Comparison of ENCODE assay signal across 9 mouse cellular contexts in the genomic region with DNA sequence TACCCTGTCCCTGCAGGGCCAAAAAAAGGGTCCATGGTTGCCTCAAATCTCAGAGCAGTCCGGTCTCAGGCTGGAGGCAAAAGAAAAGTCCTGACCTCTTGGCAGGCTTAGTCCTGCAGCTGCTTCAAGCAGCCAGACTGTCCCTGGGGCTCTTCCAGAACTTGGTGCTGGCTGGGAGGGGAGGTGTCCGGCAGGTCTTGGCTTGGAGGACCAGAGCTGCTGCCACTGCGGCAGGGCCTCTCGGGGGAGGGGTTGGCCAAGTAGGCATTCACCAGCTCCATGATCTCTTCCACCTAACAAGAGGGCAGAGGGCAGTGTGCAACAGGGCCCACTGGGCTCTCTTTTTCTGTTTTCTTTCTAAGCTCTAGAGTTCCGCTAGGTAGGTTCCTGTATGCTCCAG. TPM values are rescaled to one million over a fixed set of nuclear protein-coding genes. Genes with fewer than 3 reads are reported as not detected.
DNase-seq lines count a peak whose midpoint lies in the region; TF ChIP-seq lines count a peak whose summit lies in the region.
"Had no signal": no experiment of that assay in that cellular context is flagged by ENCODE, and none has a peak within 500 bp of the region (broad histone marks: within the 10 kb centered on the region; RNA-seq: fewer than 3 reads in every experiment).

No protein-coding gene starts in this region.

- 30% methylated on average over 5 of the region's 5 CpGs for WGBS in liver, adult 2 months

- H3K27me3 ChIP-seq in liver, adult 2 months (ENCODE audit: control insufficient read depth, insufficient read depth, low read length) = no peaks in the 10 kb centered on the region

- H3K9ac ChIP-seq in liver, adult 2 months (ENCODE audit: low read depth, low read length) = no peak overlapping the region
- H3K9ac ChIP-seq: embryonic facial prominence, embryonic 13.5 days had no signal

- intact Hi-C loops in heart, postnatal 10 days (cut with DNase I) = no loop called here

- no peak for TF ChIP-seq CTCF in liver, adult 2 months (IDR thresholded peaks at IDR 0.05; ENCODE audit: low read depth, low read length)

- H3K36me3 ChIP-seq in liver, adult 2 months (ENCODE audit: control insufficient read depth, insufficient read depth, low read length) = peaks cover 29% of the 10 kb centered on the region

- H3K79me2 ChIP-seq in liver, adult 2 months (ENCODE audit: control insufficient read depth, insufficient read depth, low read length) = no peaks in the 10 kb centered on the region

- no peaks in the 10 kb centered on the region; the same call in 1 of the 2 replicates for H3K4me1 ChIP-seq in liver, adult 2 months (ENCODE audit: control insufficient read depth, insufficient read depth, low read length)

- DNase-seq in liver, adult 2 months (ENCODE audit: extremely low read depth, low read depth, low spot score) = peak; percentile 83
- DNase-seq in liver = no peak
- peak; percentile 33 to 40 for DNase-seq in cerebellum, postnatal 14 days
- DNase-seq in heart, postnatal 10 days = peak; percentile 83 to 85
- DNase-seq in skeletal muscle tissue, adult 2 months (ENCODE audit: low read depth, low spot score) = peak; percentile 93
- DNase-seq in layer of hippocampus, adult 8-10 months (ENCODE audit: low spot score in 2 of 2) = no peak
- no peak for DNase-seq in left cerebral cortex, adult 8-10 months (ENCODE audit: low spot score in 2 of 2)

- H3K4me3 ChIP-seq in liver, adult 2 months (ENCODE audit: insufficient read depth, low read depth, low read length) = no peak overlapping the region

- no peak for TF ChIP-seq POLR2A in liver, adult 2 months (IDR thresholded peaks at IDR 0.05; ENCODE audit: extremely low read depth, insufficient read depth, low read length)

- no peak overlapping the region for H3K27ac ChIP-seq in liver, adult 2 months (replicated peaks; ENCODE audit: insufficient read depth, low read depth, low read length)
- H3K27ac ChIP-seq: embryonic facial prominence, embryonic 13.5 days; hindbrain, embryonic 10.5 days had no signal

RNA-seq across cellular contexts. Expression of a gene that starts 7.1 kb away (rescaled TPM):
- total RNA-seq in liver, adult 2 months (2014; rRNA removed) = not detected in 2 replicates
- polyA plus RNA-seq in liver, adult 2 months (2012; rRNA removed) = 0.10 and 0.17 TPM in 2 replicates
- 1 to 10 TPM; 3.4 to 3.5 TPM for total RNA-seq in heart, postnatal 10 days (2021)
- 10 to 100 TPM; 32.9 to 43.5 (median 38.2) TPM for total RNA-seq in layer of hippocampus, adult 8-10 months (2022)
- total RNA-seq in left cerebral cortex, adult 8-10 months (2022) = 10 to 100 TPM; 53.1 to 58.8 (median 56.7) TPM

RNA-seq across cellular contexts. Expression of a gene that starts 7.6 kb away (rescaled TPM):
- total RNA-seq in liver, adult 2 months (2014; rRNA removed) = 0.40 and 0.46 TPM in 2 replicates
- polyA plus RNA-seq in liver, adult 2 months (2012; rRNA removed) = 0.87 and 0.88 TPM in 2 replicates
- 1 to 10 TPM; 1.8 to 2.1 TPM for total RNA-seq in heart, postnatal 10 days (2021)
- 100 to 1,000 TPM; 157 to 185 (median 168) TPM for total RNA-seq in layer of hippocampus, adult 8-10 months (2022)
- 100 to 1,000 TPM; 173 to 184 (median 176) TPM for total RNA-seq in left cerebral cortex, adult 8-10 months (2022)

RNA-seq across cellular contexts. Expression of a gene that starts 8.4 kb away (rescaled TPM):
- 3.9 and 4.0 TPM in 2 replicates for total RNA-seq in liver, adult 2 months (2014; rRNA removed)
- polyA plus RNA-seq in liver, adult 2 months (2012; rRNA removed) = 10.5 and 11.5 TPM in 2 replicates
- 10 to 100 TPM; 23.6 to 28.3 TPM for total RNA-seq in heart, postnatal 10 days (2021)
- total RNA-seq in layer of hippocampus, adult 8-10 months (2022) = 10 to 100 TPM; 13.6 to 16.9 (median 15.6) TPM
- total RNA-seq in left cerebral cortex, adult 8-10 months (2022) = 10 to 100 TPM; 13.5 to 15.9 (median 15.3) TPM

RNA-seq across cellular contexts. Expression of a gene that starts 12.5 kb away (rescaled TPM):
- total RNA-seq in liver, adult 2 months (2014; rRNA removed) = 0.13 TPM in 1 of 2 replicates, not detected in the other
- polyA plus RNA-seq in liver, adult 2 months (2012; rRNA removed) = 0.05 and 0.13 TPM in 2 replicates
- total RNA-seq in heart, postnatal 10 days (2021) = under 1 TPM; 0.14 to 0.20 TPM
- under 1 TPM; 0.31 to 0.50 (median 0.35) TPM for total RNA-seq in layer of hippocampus, adult 8-10 months (2022)
- total RNA-seq in left cerebral cortex, adult 8-10 months (2022) = under 1 TPM in 2 of 4 experiments, not detected in 2; 0.18 to 0.34 TPM

RNA-seq across cellular contexts. Expression of a gene that starts 43.0 kb away (rescaled TPM):
- 7.6 and 9.2 TPM in 2 replicates for total RNA-seq in liver, adult 2 months (2014; rRNA removed)
- 11.9 and 17.6 TPM in 2 replicates for polyA plus RNA-seq in liver, adult 2 months (2012; rRNA removed)
- total RNA-seq in heart, postnatal 10 days (2021) = 10 to 100 TPM; 27.0 to 31.1 TPM
- 10 to 100 TPM; 39.8 to 43.9 (median 43.3) TPM for total RNA-seq in layer of hippocampus, adult 8-10 months (2022)
- 10 to 100 TPM; 47.1 to 49.2 (median 47.9) TPM for total RNA-seq in left cerebral cortex, adult 8-10 months (2022)

Comparison
In these comparisons a context has a peak if more than half of its experiments do, and no peak if none do; other contexts are left out.
1. DNase-seq: peak in liver, adult 2 months (single experiment), cerebellum, postnatal 14 days (2 of 2), heart, postnatal 10 days (2 of 2) and skeletal muscle tissue, adult 2 months (single experiment); none in liver (single experiment), layer of hippocampus, adult 8-10 months (0 of 2) and left cerebral cortex, adult 8-10 months (0 of 2).
2. RNA of a gene that starts 7.1 kb away (total RNA-seq): 53.1 to 58.8 TPM in left cerebral cortex, adult 8-10 months and 32.9 to 43.5 TPM in layer of hippocampus, adult 8-10 months; 3.4 to 3.5 TPM in heart, postnatal 10 days and not detected in liver, adult 2 months; every median in the first group is over 4 times any median in the second.
3. RNA of a gene that starts 7.6 kb away (total RNA-seq): 157 to 185 TPM in layer of hippocampus, adult 8-10 months and 173 to 184 TPM in left cerebral cortex, adult 8-10 months; 1.8 to 2.1 TPM in heart, postnatal 10 days and 0.40 to 0.46 TPM in liver, adult 2 months; every median in the first group is over 10 times any median in the second.